Mouse (Mus musculus) lung, postnatal 10 days (tissue): ENCODE measurements around the gene Tm4sf4.

Source experiments
- DNase-seq: peaks from one replicate; pipeline ENCODE4 v3.0.0; 2021

Gene Tm4sf4

GRCm38 (mm10) chr3:57425089-57425730 is at the start of gene Tm4sf4:
Gene Tm4sf4 (plus strand): TSS chr3:57425314.
- DNase-seq = no peak

GRCm38 (mm10) chr3:57386423-57386822 is 38.7 kb upstream of the Tm4sf4 start:
- no peak for DNase-seq

GRCm38 (mm10) chr3:57386895-57387294 is 38.2 kb upstream of the Tm4sf4 start:
- no peak for DNase-seq

GRCm38 (mm10) chr3:57387593-57387992 is 37.5 kb upstream of the Tm4sf4 start:
- DNase-seq = no peak

- DNase-seq = no peak
These were observed 13.6 kb upstream of the Tm4sf4 start for GRCm38 (mm10) chr3:57411535-57411934.

- no peak for DNase-seq
These were observed 4.9 kb upstream of the Tm4sf4 start for GRCm38 (mm10) chr3:57420233-57420632.

- DNase-seq = no peak
These were observed 4.5 kb upstream of the Tm4sf4 start for GRCm38 (mm10) chr3:57420660-57421059.

GRCm38 (mm10) chr3:57426351-57426750 is 1.2 kb downstream of the Tm4sf4 start:
- DNase-seq = no peak

GRCm38 (mm10) chr3:57428682-57429464 is 3.8 kb downstream of the Tm4sf4 start:
- DNase-seq = peak; percentile 35

GRCm38 (mm10) chr3:57429486-57429885 is 4.4 kb downstream of the Tm4sf4 start:
- peak; percentile 35 for DNase-seq

GRCm38 (mm10) chr3:57431706-57432105 is 6.6 kb downstream of the Tm4sf4 start:
- no peak for DNase-seq

- DNase-seq = no peak
These were observed 10.2 kb downstream of the Tm4sf4 start for GRCm38 (mm10) chr3:57435364-57435763.

GRCm38 (mm10) chr3:57440956-57441355 is 15.8 kb downstream of the Tm4sf4 start:
- no peak for DNase-seq

- peak; percentile 74 for DNase-seq
These were observed 20.6 kb downstream of the Tm4sf4 start for GRCm38 (mm10) chr3:57445706-57446105.

- DNase-seq = no peak
These were observed 22.8 kb downstream of the Tm4sf4 start for GRCm38 (mm10) chr3:57447889-57448288.

- peak; percentile 82 for DNase-seq
These were observed 23.3 kb downstream of the Tm4sf4 start for GRCm38 (mm10) chr3:57448445-57448844.

- DNase-seq = no peak
These were observed 33.5 kb downstream of the Tm4sf4 start for GRCm38 (mm10) chr3:57458652-57459051.

- DNase-seq = peak; percentile 26
These were observed 38.2 kb downstream of the Tm4sf4 start for GRCm38 (mm10) chr3:57463302-57463701.

GRCm38 (mm10) chr3:57466289-57466688 is 41.2 kb downstream of the Tm4sf4 start:
- DNase-seq = peak; percentile 29

GRCm38 (mm10) chr3:57469325-57469724 is 44.2 kb downstream of the Tm4sf4 start:
- peak; percentile 47 for DNase-seq

GRCm38 (mm10) chr3:57470326-57470725 is 45.2 kb downstream of the Tm4sf4 start:
- DNase-seq = peak; percentile 78

- peak; percentile 58 for DNase-seq
These were observed 46.0 kb downstream of the Tm4sf4 start for GRCm38 (mm10) chr3:57470981-57471601.

GRCm38 (mm10) chr3:57472407-57472806 is 47.3 kb downstream of the Tm4sf4 start:
- peak; percentile 46 for DNase-seq

- DNase-seq = no peak
These were observed 49.3 kb downstream of the Tm4sf4 start for GRCm38 (mm10) chr3:57474421-57474820.
